Comparison of ENCODE assay signal across 12 mouse cellular contexts in the genomic region with DNA sequence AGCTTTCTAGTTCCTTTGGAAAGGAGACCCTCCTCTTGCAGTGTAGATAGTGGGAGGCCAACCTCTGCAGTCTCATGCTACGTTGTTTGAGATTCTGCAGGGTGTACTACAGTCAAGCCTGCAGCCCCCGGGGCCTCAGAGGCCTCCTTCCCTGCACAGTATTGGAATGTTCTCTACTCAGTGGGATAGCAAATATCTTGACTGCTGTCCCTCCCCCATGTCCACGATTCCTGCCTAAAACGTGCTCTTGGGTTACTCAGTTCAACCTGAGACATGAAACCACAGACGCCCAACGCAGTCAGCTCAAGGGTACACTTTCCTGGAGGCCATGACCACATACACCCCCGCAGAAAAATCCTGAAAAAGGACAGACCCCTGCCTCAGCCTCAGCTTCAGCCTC. TPM values are rescaled to one million over a fixed set of nuclear protein-coding genes. Genes with fewer than 3 reads are reported as not detected.
DNase-seq lines count a peak whose midpoint lies in the region; ATAC-seq lines count a peak whose summit lies in the region.
"Had no signal": no experiment of that assay in that cellular context is flagged by ENCODE, and none has a peak within 500 bp of the region (broad histone marks: within the 10 kb centered on the region; RNA-seq: fewer than 3 reads in every experiment).

No protein-coding gene starts in this region.

- H3K4me3 ChIP-seq in heart, embryonic 12.5 days, result no peak overlapping the region
- H3K4me3 ChIP-seq in liver, embryonic 11.5 days (ENCODE audit: low read depth, low read length), result no peak overlapping the region
- H3K4me3 ChIP-seq in limb, embryonic 10.5 days, result peak overlapping the region; percentile 15; the same call in 1 of the 2 replicates
- H3K4me3 ChIP-seq in neural tube, embryonic 15.5 days (replicated peaks), result no peak overlapping the region
- H3K4me3 ChIP-seq: myocyte had no signal

- H3K36me3 ChIP-seq in heart, embryonic 12.5 days, result 0 out of 2 replicates have a peak, but pooled peaks cover 7% of the 10 kb centered on the region
- no peaks in the 10 kb centered on the region for H3K36me3 ChIP-seq in liver, embryonic 11.5 days (ENCODE audit: control insufficient read depth, insufficient read depth, low read length)
- peaks cover 16% of the 10 kb centered on the region for H3K36me3 ChIP-seq in limb, embryonic 10.5 days
- H3K36me3 ChIP-seq in neural tube, embryonic 15.5 days, result no peaks in the 10 kb centered on the region

- H3K27ac ChIP-seq in heart, embryonic 12.5 days (ENCODE audit: poor library complexity, severe bottlenecking), result peak overlapping the region; percentile 98
- peak overlapping the region; percentile 86 for H3K27ac ChIP-seq in liver, embryonic 11.5 days (ENCODE audit: low read depth, low read length)
- peak overlapping the region; percentile 91 for H3K27ac ChIP-seq in limb, embryonic 10.5 days
- H3K27ac ChIP-seq in neural tube, embryonic 15.5 days (replicated peaks), result peak overlapping the region; percentile 13; the same call in 1 of the 2 replicates

- DNase-seq in heart, adult 11 months, result no peak
- no peak for DNase-seq in liver, embryonic 11.5 days (ENCODE audit: low spot score)
- no peak for DNase-seq in liver
- no peak for DNase-seq in limb, embryonic 10.5 days (ENCODE audit: low spot score)
- no peak for DNase-seq in adrenal gland, adult (ENCODE audit: inconsistent age in 2 of 2, low spot score in 1 of 2)
- DNase-seq in spleen, postnatal 10 days (ENCODE audit: low spot score in 2 of 2), result no peak
- DNase-seq: adrenal gland, postnatal 14 days; gastrocnemius, postnatal 14 days; kidney, adult 9 months had no signal

- peak overlapping the region; percentile 44 for H3K9ac ChIP-seq in heart, embryonic 12.5 days
- H3K9ac ChIP-seq in liver, embryonic 11.5 days (ENCODE audit: low read depth, low read length), result no peak overlapping the region
- H3K9ac ChIP-seq in neural tube, embryonic 15.5 days (replicated peaks), result no peak overlapping the region

- H3K4me2 ChIP-seq in heart, embryonic 12.5 days, result 0 out of 2 replicates have a peak overlapping the region, but pooled peaks have one; percentile 8
- H3K4me2 ChIP-seq in liver, embryonic 11.5 days, result no peak overlapping the region
- H3K4me2 ChIP-seq in neural tube, embryonic 15.5 days, result no peak overlapping the region

- 25% methylated on average over 7 of the region's 7 CpGs for WGBS in heart, embryonic 12.5 days
- WGBS in liver, embryonic 11.5 days, result 42% methylated on average over 7 of the region's 7 CpGs
- 59% methylated on average over 7 of the region's 7 CpGs for WGBS in limb, embryonic 10.5 days
- 68% methylated on average over 7 of the region's 7 CpGs for WGBS in neural tube, embryonic 15.5 days

- H3K9me3 ChIP-seq in heart, embryonic 12.5 days (replicated peaks), result no peaks in the 10 kb centered on the region
- no peaks in the 10 kb centered on the region for H3K9me3 ChIP-seq in liver, embryonic 11.5 days (ENCODE audit: control insufficient read depth, low read length)
- no peaks in the 10 kb centered on the region for H3K9me3 ChIP-seq in limb, embryonic 10.5 days (replicated peaks)
- H3K9me3 ChIP-seq in neural tube, embryonic 15.5 days (replicated peaks), result no peaks in the 10 kb centered on the region

- no peak for ATAC-seq in heart, embryonic 12.5 days (ENCODE audit: insufficient number of reproducible peaks, low FRiP score)
- ATAC-seq in liver, embryonic 11.5 days (replicated peaks; ENCODE audit: low FRiP score), result no peak
- no peak for ATAC-seq in neural tube, embryonic 15.5 days (ENCODE audit: low FRiP score)

- no peaks in the 10 kb centered on the region for H3K27me3 ChIP-seq in heart, embryonic 12.5 days (replicated peaks)
- H3K27me3 ChIP-seq in liver, embryonic 11.5 days (replicated peaks; ENCODE audit: control insufficient read depth, insufficient read depth, low read length), result no peaks in the 10 kb centered on the region
- no peaks in the 10 kb centered on the region for H3K27me3 ChIP-seq in limb, embryonic 10.5 days (ENCODE audit: low read depth, poor library complexity, severe bottlenecking)
- no peaks in the 10 kb centered on the region for H3K27me3 ChIP-seq in neural tube, embryonic 15.5 days (replicated peaks)

- H3K4me1 ChIP-seq in heart, embryonic 12.5 days (replicated peaks), result peaks cover 89% of the 10 kb centered on the region
- H3K4me1 ChIP-seq in liver, embryonic 11.5 days (replicated peaks; ENCODE audit: control insufficient read depth, insufficient read depth, low read length), result peaks cover 59% of the 10 kb centered on the region
- H3K4me1 ChIP-seq in limb, embryonic 10.5 days, result peaks cover 91% of the 10 kb centered on the region
- H3K4me1 ChIP-seq in neural tube, embryonic 15.5 days, result peaks cover 18% of the 10 kb centered on the region

RNA-seq across cellular contexts. Expression of gene Mrpl23, which starts 39.9 kb away (rescaled TPM):
- 12.0 and 15.2 TPM in 2 replicates for polyA plus RNA-seq in heart, embryonic 12.5 days (2016; fragmentation: Nextera tagmentation; extraction: Ambion mirVana)
- polyA plus RNA-seq in liver, embryonic 11.5 days (2014; fragmentation: Nextera tagmentation; extraction: Ambion mirVana), result 20.8 and 22.2 TPM in 2 replicates
- 25.9 and 33.7 TPM in 2 replicates for polyA plus RNA-seq in limb, embryonic 10.5 days (2016; fragmentation: Nextera tagmentation; extraction: Ambion mirVana)
- 21.0 and 27.9 TPM in 2 replicates for polyA plus RNA-seq in neural tube, embryonic 15.5 days (2015; fragmentation: Nextera tagmentation; extraction: Ambion mirVana)

Comparison
In these comparisons a context has a peak if more than half of its experiments do, and no peak if none do; other contexts are left out.
1. H3K27ac ChIP-seq: peak in every context shown above with its lines; median percentile 98 in heart, embryonic 12.5 days; 91 in limb, embryonic 10.5 days; 86 in liver, embryonic 11.5 days; 13 in neural tube, embryonic 15.5 days.